Mouse (Mus musculus): ENCODE results near the gene Lrrc8c.
A peak's percentile ranks its signal among the peaks of the same experiment; 100 is the strongest.

The Lrrc8c gene

DNA sequence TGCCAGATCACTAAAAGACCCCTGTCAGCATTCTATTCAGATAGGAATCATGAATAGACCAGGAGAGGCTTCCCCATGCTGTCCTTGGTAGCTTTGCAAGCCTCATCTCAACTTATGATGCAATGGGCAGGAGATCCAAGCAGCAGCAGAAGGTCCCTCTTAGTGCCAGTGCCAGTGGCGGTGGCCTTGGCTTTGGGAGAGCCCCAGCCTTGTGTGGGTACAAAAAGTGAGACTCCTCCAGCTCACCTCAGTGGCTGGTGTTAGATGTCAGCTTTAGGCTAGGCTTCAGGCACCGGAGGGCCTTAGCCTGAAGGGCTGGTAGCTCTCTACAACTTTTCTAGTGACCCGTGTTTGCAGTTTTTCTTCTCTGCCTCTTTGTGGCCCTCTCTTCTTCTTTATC lies 18.1 kb upstream of the Lrrc8c start:
- no peak for ATAC-seq (ENCODE audit: low TSS enrichment)

DNA sequence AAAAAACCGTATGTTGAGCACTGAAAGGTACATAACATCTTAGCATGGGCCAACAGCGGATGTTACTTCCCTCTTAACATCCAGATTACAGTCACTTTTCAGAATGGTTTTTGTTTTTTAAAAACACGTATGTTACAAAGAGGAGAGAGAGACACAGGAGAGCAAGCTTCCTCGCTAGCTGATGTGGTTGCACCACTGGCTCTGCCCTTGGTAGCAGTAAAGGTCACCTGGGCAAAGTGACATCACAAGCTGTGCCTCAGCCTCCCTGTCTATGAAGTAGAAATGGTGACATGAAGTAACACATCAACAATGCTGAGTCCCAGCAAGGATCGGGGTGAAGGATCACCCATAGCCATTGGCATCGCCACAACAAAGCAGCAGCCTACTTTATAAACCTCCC lies 10.4 kb upstream of the Lrrc8c start:
- no peak for ATAC-seq (ENCODE audit: low TSS enrichment)

DNA sequence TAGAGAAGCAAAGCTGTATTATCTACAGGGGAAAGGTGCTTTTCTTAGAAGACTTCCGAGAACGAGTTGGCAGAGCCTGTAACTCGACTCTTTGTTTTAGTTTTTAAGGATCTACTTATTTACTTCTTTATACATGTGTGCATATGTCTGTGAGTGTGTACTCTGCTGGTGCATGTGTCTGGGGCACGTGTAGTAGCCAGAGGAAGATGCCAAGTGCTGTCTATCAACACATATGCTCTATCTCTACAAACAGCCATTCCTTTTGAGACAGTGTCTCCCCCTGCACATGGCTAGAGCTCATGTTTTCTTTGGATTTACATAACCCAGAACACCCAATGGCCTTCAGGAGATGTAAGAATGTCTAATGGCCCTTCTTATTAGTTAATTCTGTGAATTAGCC lies 6.9 kb upstream of the Lrrc8c start:
- ATAC-seq (ENCODE audit: low TSS enrichment) = no peak

DNA sequence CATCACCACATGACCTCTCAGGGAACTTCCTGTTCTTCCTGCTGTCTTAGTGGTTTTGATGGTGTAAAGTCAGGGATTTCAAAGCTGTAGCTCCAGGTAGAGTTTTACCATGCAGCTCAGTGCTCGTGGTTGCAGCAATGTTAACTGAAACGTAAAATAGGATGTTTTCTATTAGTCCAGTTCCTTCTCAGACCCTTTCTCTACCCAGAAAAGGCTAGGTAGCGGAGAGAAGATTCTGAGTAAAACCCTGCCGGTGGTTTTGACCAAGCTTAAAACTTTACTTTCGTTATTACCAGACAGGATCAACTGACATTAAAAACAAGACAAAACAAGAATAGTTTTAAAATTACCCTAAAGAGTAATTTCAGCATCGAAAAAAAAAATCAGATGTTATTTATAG lies 3.7 kb upstream of the Lrrc8c start:
- no peak for ATAC-seq (ENCODE audit: low TSS enrichment)

DNA sequence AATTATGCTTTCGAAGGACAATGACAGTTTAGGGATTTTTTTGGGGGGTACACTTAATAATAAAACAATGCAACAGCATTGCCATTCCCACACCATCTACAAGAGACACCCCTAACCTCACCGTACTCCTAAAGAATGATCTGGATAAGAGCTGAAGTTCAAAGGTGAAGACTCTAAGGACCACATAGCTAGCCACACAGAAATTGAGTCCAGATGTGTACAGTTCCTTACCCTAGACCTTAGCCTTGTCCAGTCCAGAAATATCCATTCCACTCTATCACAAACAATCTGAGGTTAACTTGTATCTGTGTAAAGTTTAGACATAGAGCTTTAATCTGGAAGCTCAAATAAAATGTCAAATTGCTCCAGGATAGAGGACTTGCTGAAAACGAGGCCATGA lies 2.9 kb upstream of the Lrrc8c start:
- ATAC-seq (ENCODE audit: low TSS enrichment) = no peak

DNA sequence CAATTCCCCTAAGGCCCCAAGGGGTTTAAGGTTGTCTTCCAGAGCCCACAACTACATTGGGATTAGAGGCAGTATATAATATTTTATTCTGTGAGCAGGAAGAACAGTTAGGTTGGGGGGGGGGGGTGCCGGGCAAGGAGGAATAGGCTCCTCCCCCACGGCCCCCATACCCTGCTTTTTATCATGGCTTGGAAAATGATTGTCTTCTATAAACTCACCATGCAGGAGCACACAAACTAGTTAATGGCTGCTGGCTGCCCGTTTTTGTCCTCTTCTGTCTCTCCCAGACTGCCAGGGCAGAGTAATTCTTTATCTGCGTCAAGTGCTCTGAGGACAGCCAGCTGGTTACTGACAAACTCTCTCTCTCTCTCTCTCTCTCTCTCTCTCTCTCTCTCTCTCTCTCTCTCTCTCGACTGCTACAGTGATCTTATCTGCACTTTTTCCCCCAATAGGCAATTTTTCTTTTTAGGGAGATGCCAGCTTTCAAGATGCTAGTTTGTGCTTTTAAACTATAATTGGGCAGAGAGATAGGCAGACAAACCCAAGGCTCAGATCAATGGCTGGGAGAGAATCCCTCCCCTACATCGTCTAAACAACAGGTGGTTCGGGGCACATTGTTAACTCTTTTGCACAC lies 1.1 kb upstream of the Lrrc8c start:
- no peak for ATAC-seq (ENCODE audit: low TSS enrichment)

DNA sequence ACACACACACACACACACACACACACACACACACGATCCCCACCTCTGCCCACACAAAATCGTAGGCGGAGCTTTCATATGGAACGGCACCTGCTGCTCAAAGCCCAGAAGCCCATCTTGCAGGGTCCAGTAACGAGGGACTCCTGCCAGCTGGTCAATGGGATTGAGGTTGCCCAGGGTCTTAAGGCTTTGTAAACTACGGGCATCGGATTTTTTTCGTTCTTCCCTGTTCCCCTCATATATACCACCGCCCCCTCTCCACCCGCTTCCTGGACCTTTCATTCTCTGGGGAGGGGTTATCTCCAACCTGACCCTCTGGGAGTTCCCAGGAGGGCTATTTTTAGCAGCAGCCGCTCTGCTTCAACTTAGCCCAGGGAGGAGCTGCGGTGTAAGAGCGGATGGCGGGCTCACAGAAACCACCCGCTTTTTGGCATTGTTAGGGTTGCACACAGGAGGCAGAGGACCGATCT lies 527 bp upstream of the Lrrc8c start:
- peak; percentile 41 for ATAC-seq (ENCODE audit: low TSS enrichment)

DNA sequence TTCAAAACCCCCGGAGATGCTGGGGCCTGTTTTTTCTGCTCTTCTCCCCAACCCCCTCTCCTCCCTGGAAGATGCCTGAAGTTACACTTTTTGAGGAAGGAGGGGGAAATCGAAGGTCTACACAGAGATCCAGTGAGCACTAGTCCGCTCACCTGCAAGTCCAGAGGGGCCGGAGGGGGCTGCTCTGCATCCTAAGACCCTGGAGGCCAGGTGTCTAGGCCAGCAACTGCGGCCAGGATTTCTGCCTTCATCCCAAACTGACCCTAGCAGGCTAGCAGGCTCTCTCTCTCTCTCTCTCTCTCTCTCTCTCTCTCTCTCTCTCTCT lies 750 bp downstream of the Lrrc8c start:
- no peak; the same call in 1 of the 2 replicates for ATAC-seq (ENCODE audit: low TSS enrichment)

DNA sequence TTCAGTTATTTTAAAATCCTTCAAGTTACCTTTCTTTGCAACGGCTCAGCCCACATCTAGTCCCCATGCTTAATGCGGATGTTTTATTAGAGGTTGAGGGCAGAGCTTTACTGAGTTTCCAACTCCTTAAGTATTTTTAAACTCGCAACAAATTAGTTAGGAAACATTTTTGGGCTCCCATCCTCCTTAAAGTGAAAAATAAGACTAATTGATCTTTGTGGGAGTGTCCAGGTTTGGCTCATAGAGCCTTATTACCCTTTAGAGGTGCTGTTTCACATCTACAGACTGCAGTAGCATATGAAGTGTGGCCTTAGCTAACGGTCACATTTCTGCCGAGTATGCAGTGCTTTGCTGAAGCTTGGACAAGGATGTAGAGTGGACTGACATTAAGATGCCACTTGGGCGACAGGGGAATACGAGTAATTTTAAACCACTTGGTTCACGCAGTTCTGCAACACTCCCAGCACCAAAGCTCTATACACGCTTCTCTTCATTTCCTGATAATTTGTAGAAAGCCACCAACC lies 1.3 kb downstream of the Lrrc8c start:
- ATAC-seq (ENCODE audit: low TSS enrichment) = no peak

DNA sequence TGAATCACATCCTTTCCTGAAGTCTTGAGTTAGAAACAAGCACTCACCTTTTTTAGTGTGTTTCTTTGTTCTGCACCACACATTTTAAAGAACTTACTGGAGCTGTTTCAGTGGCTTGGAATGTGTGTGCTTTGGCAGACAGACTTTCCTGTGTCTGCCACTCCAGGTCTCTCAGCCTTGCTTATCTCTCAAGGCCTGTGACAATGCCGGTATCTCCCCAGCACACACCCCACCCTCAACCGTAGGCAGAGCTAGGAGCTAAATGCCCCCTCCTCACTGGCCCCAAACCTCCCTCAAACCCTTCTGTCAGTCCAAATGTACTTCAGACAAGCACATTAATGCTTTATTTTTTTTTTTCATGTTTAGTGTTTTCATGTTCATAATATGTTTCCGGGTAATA lies 4.3 kb downstream of the Lrrc8c start:
- ATAC-seq (ENCODE audit: low TSS enrichment) = no peak

DNA sequence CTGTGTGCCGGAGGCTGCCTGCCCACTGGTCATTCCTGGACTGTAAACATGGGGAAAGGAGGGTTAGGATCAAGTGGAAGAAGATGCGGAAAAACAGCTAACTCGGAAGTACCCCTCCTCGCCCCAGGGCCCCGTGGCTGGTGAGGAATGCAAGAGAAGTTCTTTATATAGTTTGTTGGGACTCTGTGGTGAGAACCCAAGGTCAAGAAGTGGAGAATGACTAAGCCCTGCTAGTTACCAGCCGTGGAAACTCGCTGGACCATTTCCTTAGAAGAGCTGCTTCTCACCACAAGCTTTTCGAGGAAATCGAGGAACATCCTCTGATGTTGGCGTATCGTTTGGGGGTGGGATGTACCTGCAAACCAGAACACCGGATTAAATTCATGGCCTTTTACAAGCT lies 5.8 kb downstream of the Lrrc8c start:
- no peak for ATAC-seq (ENCODE audit: low TSS enrichment)

DNA sequence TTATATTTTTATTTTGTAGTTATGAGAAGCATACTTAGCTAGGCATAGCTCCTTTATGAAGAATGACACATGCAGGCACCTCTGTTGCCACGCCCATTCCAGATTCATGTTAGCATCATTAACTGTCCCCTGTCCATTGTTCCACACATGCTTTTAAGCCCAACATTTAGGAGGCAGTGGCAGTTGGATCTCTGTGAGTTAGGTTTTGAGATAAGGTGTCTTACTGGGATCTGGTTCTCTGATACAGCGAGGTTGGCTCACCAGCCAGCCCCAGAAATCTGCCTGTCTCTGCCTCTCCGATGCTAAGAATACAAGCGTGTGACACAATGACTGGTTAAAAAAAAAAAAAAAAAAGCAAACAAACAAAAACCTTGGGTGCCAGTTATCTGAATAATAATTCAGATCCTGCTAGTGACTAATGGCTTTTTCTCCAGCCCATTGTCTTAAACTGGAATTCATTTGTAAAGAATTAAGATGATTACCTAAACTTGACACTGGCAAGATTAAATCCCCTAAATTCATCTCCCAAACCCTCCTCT lies 7.0 kb downstream of the Lrrc8c start:
- ATAC-seq (ENCODE audit: low TSS enrichment) = no peak

DNA sequence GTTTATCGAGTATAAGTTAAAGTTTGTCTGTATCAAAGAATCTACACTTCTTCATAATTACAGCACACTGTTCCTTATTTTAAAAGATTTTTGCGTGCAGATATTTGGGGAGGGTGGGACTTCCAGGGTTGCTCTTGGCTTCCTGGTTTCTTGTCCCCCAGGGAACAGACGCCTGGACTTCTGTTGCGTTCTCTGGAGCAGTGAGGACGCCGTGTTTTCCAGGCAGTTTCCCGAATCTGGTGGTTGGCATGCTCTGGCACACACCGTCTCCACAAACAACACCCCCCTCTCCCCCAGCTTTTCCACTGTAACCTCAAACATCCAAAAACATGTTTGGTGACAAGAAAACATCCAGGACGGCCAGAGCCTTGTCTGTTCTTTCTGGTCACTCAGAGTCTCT lies 7.6 kb downstream of the Lrrc8c start:
- no peak for ATAC-seq (ENCODE audit: low TSS enrichment)

DNA sequence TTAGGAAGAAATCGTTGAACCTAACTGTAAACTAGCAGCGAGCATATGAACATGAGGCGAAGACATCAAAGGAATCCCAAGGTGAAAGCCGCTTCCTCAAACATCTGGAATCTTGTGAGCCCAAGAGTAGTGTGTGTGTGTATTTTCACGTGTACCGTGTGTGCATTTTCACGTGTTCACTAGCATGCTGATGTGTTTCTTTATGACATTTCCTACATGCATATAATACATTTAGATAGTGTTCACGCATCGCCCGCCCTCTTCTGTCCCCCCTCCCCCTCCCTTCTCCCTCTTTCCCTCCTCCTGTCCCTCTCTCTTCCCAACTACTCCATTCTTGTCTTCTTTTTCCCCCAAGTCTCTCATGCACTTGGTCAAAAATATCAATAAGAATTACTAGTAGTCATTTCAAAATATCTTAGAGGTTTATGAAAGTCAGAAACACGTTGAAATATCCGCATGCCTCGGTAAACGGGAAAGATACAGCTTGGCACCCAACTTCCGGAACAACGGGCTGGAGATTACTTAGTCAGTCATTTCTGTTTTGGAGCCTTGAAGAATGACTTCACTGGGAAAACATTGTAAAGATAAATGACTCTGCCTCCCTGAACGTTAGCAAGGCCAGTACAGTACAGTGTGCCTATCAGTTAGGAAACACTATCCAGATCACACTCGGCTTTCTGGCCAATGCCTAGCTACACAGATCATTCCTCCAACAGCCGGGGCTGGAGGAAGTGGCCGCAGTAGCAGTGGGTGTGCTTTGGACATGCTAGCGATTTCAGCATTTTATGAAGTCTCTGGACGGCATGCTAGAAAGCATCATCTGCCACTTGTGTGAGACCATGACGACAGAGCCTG lies 8.5 kb downstream of the Lrrc8c start:
- peak; percentile 20; the same call in 1 of the 2 replicates for ATAC-seq (ENCODE audit: low TSS enrichment)

DNA sequence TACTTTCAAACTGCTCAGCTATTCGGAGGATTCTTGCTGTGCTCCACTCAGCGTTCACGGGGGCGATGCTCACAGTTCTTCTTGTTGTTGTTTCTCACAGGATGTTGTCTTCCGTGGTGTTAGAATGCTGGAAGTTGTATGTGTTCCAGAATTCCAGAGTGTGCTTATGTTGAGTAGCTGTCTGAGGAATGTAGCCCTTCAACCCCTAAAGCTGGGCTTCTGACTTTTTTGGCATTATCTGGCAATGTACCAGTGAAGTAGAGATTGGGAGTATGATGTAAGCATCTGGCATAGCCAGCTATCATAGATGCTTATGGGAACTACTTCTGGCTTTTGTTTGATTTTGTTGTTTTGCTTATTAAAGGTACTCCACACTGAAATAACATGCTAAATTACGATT lies 11.4 kb downstream of the Lrrc8c start:
- ATAC-seq (ENCODE audit: low TSS enrichment) = no peak

DNA sequence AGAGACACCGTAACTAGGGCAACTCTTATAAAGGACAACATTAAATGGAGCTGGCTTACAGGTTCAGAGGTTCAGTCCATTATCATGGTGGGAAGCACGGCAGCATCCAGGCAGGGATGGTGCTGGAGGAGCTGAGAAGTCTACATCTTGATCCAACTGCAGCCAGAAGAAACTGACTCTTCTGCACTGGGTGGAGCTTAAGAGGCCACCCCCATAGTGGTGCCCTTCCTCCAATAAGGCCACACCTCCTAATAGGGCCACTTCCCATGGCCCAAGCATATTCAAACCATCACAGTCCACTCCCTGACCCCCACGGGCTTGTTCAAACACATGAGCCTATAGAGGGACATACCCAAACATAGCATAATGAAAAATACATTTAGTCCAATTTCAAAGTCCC lies 16.0 kb downstream of the Lrrc8c start:
- ATAC-seq (ENCODE audit: low TSS enrichment) = no peak

DNA sequence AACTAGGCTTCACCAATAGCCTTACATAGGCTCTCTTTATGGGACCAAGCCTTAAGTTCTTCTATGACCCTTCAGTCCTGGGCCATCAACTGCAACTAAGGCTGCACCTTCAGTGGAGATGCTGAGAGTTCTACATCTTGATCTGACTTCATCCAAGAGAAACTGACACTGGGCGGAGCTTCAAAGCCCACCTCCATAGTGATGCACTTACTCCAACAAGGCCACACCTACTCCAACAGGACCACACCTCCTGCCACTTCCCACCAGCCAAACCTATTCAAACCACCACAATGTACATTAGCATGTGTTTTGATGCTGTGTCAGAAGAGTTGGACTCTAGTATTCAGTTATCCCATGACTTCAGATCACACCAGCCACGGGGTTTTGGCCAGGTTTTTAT lies 17.0 kb downstream of the Lrrc8c start:
- no peak for ATAC-seq (ENCODE audit: low TSS enrichment)

DNA sequence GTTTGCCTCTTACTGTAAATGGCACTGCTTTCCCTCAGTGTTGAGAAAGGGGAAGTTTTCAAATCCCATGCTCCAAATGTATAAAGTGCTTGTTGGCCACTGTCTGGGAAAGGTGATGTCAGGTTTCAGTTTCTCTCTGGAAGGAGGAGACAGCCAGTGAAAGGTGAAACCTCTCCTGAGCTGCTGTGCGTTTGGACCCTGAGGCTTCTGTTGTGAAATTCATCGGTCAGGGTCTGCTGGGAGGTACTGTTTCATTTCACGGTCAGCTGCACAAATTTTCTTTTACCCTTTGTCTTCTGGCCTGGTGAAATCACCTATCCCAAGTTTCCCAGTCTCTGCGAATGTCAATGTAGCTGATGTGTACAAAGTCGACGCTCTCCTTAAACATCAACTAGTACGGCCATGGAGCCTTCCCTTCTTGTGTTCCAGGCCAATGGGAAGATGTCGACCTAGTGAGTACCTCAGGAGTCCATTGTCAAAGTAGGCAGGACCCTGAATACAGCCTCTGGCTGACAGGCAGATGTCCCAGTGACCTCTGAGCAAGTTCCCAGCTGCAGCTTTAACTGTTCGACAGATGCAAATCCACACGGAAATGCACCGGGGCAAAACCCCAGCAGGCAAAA lies 18.0 kb downstream of the Lrrc8c start:
- no peak for ATAC-seq (ENCODE audit: low TSS enrichment)

DNA sequence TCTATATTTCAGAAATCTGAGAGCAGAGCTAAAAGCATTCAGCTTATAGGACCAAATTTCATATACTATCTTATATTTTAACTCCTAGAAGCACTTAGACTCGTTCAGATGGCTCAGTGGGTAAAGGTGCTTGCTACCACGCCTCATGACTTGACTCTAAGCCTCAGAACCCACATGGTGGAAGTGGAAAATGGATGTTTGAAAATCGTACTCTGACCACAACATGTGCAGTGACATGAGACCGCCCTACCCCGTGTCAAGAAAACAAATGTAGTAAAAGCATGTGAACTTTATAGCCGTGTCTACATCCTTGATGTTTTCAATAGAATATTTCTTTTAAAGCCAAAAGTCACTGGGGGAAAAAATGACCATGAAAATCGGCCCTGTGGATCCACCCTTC lies 21.9 kb downstream of the Lrrc8c start:
- no peak for ATAC-seq (ENCODE audit: low TSS enrichment)

DNA sequence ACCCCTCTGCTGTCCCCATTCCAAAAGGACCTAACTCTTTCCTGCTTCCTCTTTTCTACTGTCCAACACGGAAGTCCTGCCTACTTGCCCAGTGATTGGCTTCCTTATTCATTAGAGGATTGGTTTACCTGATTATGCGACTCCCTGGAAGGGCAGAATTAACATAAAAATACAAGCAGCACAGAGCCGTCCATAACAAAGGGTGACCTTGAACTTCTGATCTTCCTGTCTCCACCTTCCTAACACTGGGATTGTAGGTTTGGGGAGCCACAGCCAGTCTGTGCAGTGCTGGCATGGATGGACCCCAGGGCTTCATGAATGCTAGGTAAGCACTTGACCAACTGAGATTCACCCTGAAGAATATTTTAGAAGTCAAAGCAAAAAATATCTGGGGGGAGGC lies 25.9 kb downstream of the Lrrc8c start:
- no peak for ATAC-seq (ENCODE audit: low TSS enrichment)

DNA sequence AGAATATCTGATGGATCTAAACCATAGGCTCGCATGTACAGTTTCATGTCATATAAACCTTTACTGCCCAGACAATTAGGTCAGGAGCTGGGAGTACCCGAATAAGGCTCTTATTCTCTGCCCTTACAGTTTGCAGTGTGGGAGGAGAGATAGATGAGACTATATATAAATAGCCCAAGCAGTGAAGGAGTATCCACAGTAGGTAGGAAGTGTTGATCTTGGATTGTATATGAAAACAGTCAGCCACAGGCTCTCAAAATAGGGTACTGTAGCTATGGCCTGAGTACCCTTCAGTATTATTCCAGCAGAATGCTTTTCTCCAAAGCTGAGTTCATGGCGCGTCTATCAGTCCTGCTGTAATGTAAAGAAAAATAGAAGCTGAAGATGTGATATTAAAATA lies 27.9 kb downstream of the Lrrc8c start:
- peak; percentile 68 for ATAC-seq (ENCODE audit: low TSS enrichment)

DNA sequence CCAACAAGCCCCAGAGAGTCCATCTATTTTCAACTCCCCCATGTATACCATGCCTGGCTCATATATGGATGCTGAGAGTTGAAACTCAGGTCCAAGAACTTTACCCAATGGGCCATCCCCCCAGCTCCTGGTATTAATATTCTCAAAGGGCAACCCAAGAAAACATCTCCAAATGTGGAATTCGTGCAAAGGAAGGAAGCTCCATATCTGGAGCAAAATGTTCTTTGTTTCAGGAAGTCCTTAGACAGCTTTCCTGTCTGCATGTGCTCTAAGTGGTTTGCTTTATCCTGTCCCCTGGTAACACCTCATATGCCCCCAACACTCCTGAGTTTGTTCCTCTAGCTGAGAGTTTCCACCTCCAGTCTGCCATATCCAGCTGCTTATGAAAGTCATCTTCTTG lies 32.6 kb downstream of the Lrrc8c start:
- ATAC-seq (ENCODE audit: low TSS enrichment) = no peak

DNA sequence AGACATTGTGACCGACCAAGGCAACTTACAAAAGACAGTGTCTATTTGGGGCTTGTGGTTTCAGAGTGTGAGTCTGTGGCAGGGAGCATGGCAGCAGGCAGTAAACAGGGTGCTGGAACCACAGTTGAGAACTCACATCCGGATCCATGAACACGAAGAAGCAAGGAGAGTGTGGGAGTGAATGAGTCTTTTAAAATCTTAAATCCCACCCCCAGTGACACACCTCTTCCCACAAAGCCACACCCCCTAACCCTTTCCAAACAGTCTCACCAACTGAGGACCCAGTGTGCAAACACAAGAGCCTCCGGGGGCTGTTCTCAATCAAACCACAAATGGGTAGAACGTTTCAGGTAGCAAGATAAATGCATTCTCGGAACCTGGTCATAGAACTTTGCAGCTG lies 37.1 kb downstream of the Lrrc8c start:
- ATAC-seq (ENCODE audit: low TSS enrichment) = no peak
